Comparison of ENCODE assay signal across 37 mouse cellular contexts in the genomic region with DNA sequence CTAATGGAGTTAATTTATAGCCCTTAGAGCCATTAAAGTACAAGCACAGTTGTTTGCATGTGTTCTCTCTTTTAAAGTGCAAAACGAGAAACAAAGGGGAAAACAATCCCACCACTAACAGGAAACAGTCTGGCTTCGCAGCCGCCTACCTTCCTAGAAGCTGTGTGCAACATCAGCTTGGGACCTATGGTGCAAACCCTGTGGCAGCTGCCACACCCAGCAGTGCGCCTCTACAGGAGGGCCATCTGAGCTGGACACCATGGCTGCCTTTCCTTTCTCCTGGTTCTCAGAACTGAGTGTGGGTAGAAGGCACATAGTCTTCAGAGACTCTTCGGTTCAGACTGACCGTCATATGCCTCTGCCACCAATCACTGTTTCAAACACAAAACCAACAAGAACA. TPM values are rescaled to one million over a fixed set of nuclear protein-coding genes. Genes with fewer than 3 reads are reported as not detected.
"Had no signal": no experiment of that assay in that cellular context is flagged by ENCODE, and none has a peak within 500 bp of the region (broad histone marks: within the 10 kb centered on the region; RNA-seq: fewer than 3 reads in every experiment).

No protein-coding gene starts in this region.

- H3K4me3 ChIP-seq: left cerebral cortex, adult 2 months; limb, embryonic 10.5 days; limb, embryonic 12.5 days; limb, embryonic 13.5 days; limb, embryonic 15.5 days; liver, embryonic 12.5 days; liver, embryonic 13.5 days; liver, embryonic 15.5 days; lung, embryonic 15.5 days; megakaryocyte, embryonic 14.5 days; midbrain, embryonic 10.5 days; midbrain, embryonic 12.5 days; midbrain, embryonic 13.5 days; midbrain, embryonic 15.5 days; myocyte; neural tube, embryonic 12.5 days had no signal

- H3K4me2 ChIP-seq: limb, embryonic 12.5 days; limb, embryonic 13.5 days; limb, embryonic 15.5 days; liver, embryonic 11.5 days; liver, embryonic 12.5 days; liver, embryonic 13.5 days; liver, embryonic 15.5 days; lung, embryonic 14.5 days; lung, embryonic 15.5 days; midbrain, embryonic 11.5 days; midbrain, embryonic 12.5 days; midbrain, embryonic 13.5 days; midbrain, embryonic 15.5 days; neural tube, embryonic 12.5 days had no signal

- H3K27me3 ChIP-seq: limb, embryonic 12.5 days; limb, embryonic 13.5 days; limb, embryonic 15.5 days; liver, embryonic 12.5 days; liver, embryonic 13.5 days; liver, embryonic 15.5 days; lung, embryonic 15.5 days; megakaryocyte, embryonic 14.5 days; midbrain, embryonic 12.5 days; midbrain, embryonic 13.5 days; midbrain, embryonic 15.5 days; neural tube, embryonic 12.5 days had no signal

- H3K9ac ChIP-seq: limb, embryonic 12.5 days; limb, embryonic 13.5 days; limb, embryonic 15.5 days; liver, embryonic 12.5 days; liver, embryonic 13.5 days; liver, embryonic 14.5 days; liver, embryonic 15.5 days; liver, postnatal 0 days; lung, embryonic 14.5 days; lung, embryonic 15.5 days; midbrain, embryonic 12.5 days; midbrain, embryonic 13.5 days; midbrain, embryonic 15.5 days; neural tube, embryonic 12.5 days had no signal

- H3K9me3 ChIP-seq: limb, embryonic 10.5 days; limb, embryonic 12.5 days; limb, embryonic 13.5 days; limb, embryonic 15.5 days; liver, embryonic 12.5 days; liver, embryonic 13.5 days; liver, embryonic 15.5 days; lung, embryonic 15.5 days; megakaryocyte, embryonic 14.5 days; midbrain, embryonic 10.5 days; midbrain, embryonic 12.5 days; midbrain, embryonic 13.5 days; midbrain, embryonic 15.5 days; neural tube, embryonic 12.5 days had no signal

- H3K4me1 ChIP-seq: limb, embryonic 10.5 days; limb, embryonic 12.5 days; limb, embryonic 13.5 days; limb, embryonic 15.5 days; liver, embryonic 12.5 days; liver, embryonic 13.5 days; liver, embryonic 15.5 days; lung, embryonic 15.5 days; midbrain, embryonic 10.5 days; midbrain, embryonic 12.5 days; midbrain, embryonic 13.5 days; midbrain, embryonic 15.5 days; neural tube, embryonic 12.5 days had no signal

- ATAC-seq: liver, embryonic 12.5 days; liver, postnatal 0 days; lung, postnatal 0 days; midbrain, embryonic 13.5 days; midbrain, embryonic 15.5 days; midbrain, embryonic 16.5 days had no signal

- DNase-seq: left cerebral cortex, postnatal 4 days; liver; liver, embryonic 13.5 days; liver, postnatal 0 days; lung, adult 18-20 months; lung, adult 2 months; lung, embryonic 14.5 days; lung, postnatal 14 days; lung, postnatal 36 days; lung, postnatal 4 days; midbrain, embryonic 14.5 days had no signal

- H3K27ac ChIP-seq: left cerebral cortex, adult 2 months; limb, embryonic 10.5 days; limb, embryonic 12.5 days; limb, embryonic 13.5 days; limb, embryonic 15.5 days; liver, embryonic 12.5 days; liver, embryonic 13.5 days; liver, embryonic 14.5 days; liver, embryonic 15.5 days; lung, embryonic 15.5 days; macrophage; midbrain, embryonic 10.5 days; midbrain, embryonic 12.5 days; midbrain, embryonic 13.5 days; midbrain, embryonic 15.5 days; neural tube, embryonic 12.5 days had no signal

RNA-seq across cellular contexts. Expression of a gene that starts 27.8 kb away (rescaled TPM):
- total RNA-seq: liver, adult 2 months; megakaryocyte progenitor cell, adult 5-6 weeks; megakaryocyte-erythroid progenitor cell, adult 5-6 weeks; monocyte, adult 5-6 weeks had no signal
- polyA plus RNA-seq: limb, embryonic 12.5 days; limb, embryonic 15.5 days; liver, embryonic 16.5 days; liver, postnatal 0 days; macrophage; myocyte had no signal
